Comparison of ENCODE assay signal across 1 mouse cellular context in the genomic region with DNA sequence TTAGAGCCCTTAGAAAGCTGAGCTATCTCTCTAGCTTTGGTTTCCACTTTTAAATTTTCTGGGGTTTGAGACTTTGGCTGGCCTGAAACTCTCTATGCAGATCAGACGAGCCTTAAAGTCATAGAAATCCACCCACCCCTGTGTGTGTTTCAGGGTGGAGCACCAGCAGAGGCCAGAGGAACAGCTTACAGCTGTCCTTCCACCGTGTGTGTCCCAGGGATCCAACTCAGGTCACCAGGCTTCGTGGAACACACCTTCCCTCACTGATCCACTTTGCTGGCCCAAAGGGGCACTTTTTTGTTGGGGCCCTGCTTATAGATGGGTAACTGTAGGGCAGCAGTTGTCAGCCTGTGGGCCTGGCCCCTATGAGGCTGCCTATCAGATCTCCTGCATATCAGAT.
TF ChIP-seq lines count a peak whose summit lies in the region.

No protein-coding gene starts in this region.

TF ChIP-seq in MEL, 35 proteins besides CTCF, POLR2A, EP300 and RAD21:
- no peak for TF ChIP-seq POLR2AphosphoS5 (IDR thresholded peaks at IDR 0.05; ENCODE audit: borderline replicate concordance, low read depth, low read length)
- 0 out of 2 replicates have a peak, but pooled peaks have one; percentile 26 for TF ChIP-seq GATA1 (IDR thresholded peaks at IDR 0.05; ENCODE audit: low read depth, low read length)
